ENCODE assay signal across 31 mouse cellular contexts in the genomic region with DNA sequence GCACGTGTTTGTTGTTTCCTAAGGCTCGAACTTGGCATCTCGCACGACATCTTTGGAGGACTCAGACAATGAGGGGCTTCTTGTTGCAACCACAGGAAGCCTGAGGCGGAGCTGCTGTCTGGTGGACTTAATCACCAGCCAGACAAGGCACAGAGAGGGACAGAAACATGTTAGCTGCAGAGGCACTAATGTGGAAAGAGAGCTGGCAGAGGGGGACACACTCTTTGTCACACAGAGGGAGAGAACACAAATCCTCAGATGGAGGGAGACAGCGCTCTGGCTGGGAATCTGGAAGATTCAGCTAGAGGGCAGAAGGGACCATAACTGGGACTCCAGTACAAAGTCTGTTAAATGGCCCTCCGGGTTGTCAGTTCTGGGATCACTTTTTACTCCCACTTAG.
A peak's percentile ranks its signal among the peaks of the same experiment; 100 is the strongest.
DNase-seq lines count a peak whose midpoint lies in the region; ATAC-seq and TF ChIP-seq lines count a peak whose summit lies in the region.
"Had no signal": no experiment of that assay in that cellular context is flagged by ENCODE, and none has a peak within 500 bp of the region (broad histone marks: within the 10 kb centered on the region; RNA-seq: fewer than 3 reads in every experiment).

No protein-coding gene starts in this region.

- no peaks in the 10 kb centered on the region for H3K4me1 ChIP-seq in cerebellum, adult 2 months (ENCODE audit: control insufficient read depth, insufficient read depth, low read length)
- H3K4me1 ChIP-seq in hindbrain, embryonic 10.5 days (replicated peaks), result peaks cover 8% of the 10 kb centered on the region; the same call in 1 of the 2 replicates
- H3K4me1 ChIP-seq in hindbrain, embryonic 13.5 days (replicated peaks), result peaks cover 13% of the 10 kb centered on the region
- H3K4me1 ChIP-seq in midbrain, embryonic 11.5 days (ENCODE audit: control insufficient read depth, insufficient read depth, low read length), result no peaks in the 10 kb centered on the region; the same call in 1 of the 2 replicates
- H3K4me1 ChIP-seq in midbrain, embryonic 15.5 days, result no peaks in the 10 kb centered on the region
- H3K4me1 ChIP-seq in hindbrain, embryonic 16.5 days (ENCODE audit: control insufficient read depth, insufficient read depth, low read depth, low read length), result no peaks in the 10 kb centered on the region
- H3K4me1 ChIP-seq: forebrain, embryonic 13.5 days; intestine, embryonic 15.5 days; liver, embryonic 15.5 days had no signal

- H3K4me2 ChIP-seq in hindbrain, embryonic 13.5 days, result no peak overlapping the region
- no peak overlapping the region for H3K4me2 ChIP-seq in midbrain, embryonic 11.5 days
- no peak overlapping the region for H3K4me2 ChIP-seq in midbrain, embryonic 15.5 days
- H3K4me2 ChIP-seq in hindbrain, embryonic 16.5 days (ENCODE audit: low read length), result no peak overlapping the region
- H3K4me2 ChIP-seq: forebrain, embryonic 13.5 days; heart, embryonic 13.5 days; intestine, embryonic 15.5 days; limb, embryonic 12.5 days; liver, embryonic 15.5 days; lung, embryonic 14.5 days; midbrain, embryonic 12.5 days had no signal

- H3K36me3 ChIP-seq in hindbrain, embryonic 10.5 days, result no peaks in the 10 kb centered on the region
- H3K36me3 ChIP-seq in hindbrain, embryonic 13.5 days, result no peaks in the 10 kb centered on the region
- no peaks in the 10 kb centered on the region for H3K36me3 ChIP-seq in midbrain, embryonic 11.5 days (ENCODE audit: control insufficient read depth, insufficient read depth, low read length)
- no peaks in the 10 kb centered on the region for H3K36me3 ChIP-seq in midbrain, embryonic 15.5 days (replicated peaks)
- H3K36me3 ChIP-seq in hindbrain, embryonic 16.5 days (ENCODE audit: control insufficient read depth, insufficient read depth, low read length), result no peaks in the 10 kb centered on the region
- H3K36me3 ChIP-seq: G1E; heart, embryonic 13.5 days; intestine, embryonic 15.5 days; limb, embryonic 12.5 days; liver, embryonic 15.5 days; midbrain, embryonic 12.5 days had no signal

- H3K9me3 ChIP-seq in hindbrain, embryonic 10.5 days, result no peaks in the 10 kb centered on the region
- no peaks in the 10 kb centered on the region for H3K9me3 ChIP-seq in hindbrain, embryonic 13.5 days
- H3K9me3 ChIP-seq in midbrain, embryonic 11.5 days (ENCODE audit: control insufficient read depth, low read length), result no peaks in the 10 kb centered on the region
- no peaks in the 10 kb centered on the region for H3K9me3 ChIP-seq in midbrain, embryonic 15.5 days
- no peaks in the 10 kb centered on the region for H3K9me3 ChIP-seq in hindbrain, embryonic 16.5 days (ENCODE audit: control insufficient read depth, low read length)
- H3K9me3 ChIP-seq: forebrain, embryonic 13.5 days; heart, embryonic 13.5 days; intestine, embryonic 15.5 days; limb, embryonic 12.5 days; liver, embryonic 15.5 days; midbrain, embryonic 12.5 days had no signal

- H3K4me3 ChIP-seq in cerebellum, adult 2 months (replicated peaks; ENCODE audit: insufficient read depth, low read depth, low read length), result no peak overlapping the region
- no peak overlapping the region for H3K4me3 ChIP-seq in hindbrain, embryonic 10.5 days
- no peak overlapping the region for H3K4me3 ChIP-seq in hindbrain, embryonic 13.5 days
- no peak overlapping the region for H3K4me3 ChIP-seq in midbrain, embryonic 11.5 days (ENCODE audit: low read depth, low read length)
- H3K4me3 ChIP-seq in midbrain, embryonic 15.5 days, result no peak overlapping the region
- H3K4me3 ChIP-seq in hindbrain, embryonic 16.5 days (ENCODE audit: low read length), result no peak overlapping the region
- H3K4me3 ChIP-seq: forebrain, embryonic 13.5 days; gastrocnemius, adult 2 months; heart, adult 2 months; heart, embryonic 13.5 days; intestine, embryonic 15.5 days; limb, embryonic 12.5 days; liver, embryonic 15.5 days; midbrain, embryonic 12.5 days had no signal

- TF ChIP-seq CTCF in cerebellum, adult 2 months (IDR thresholded peaks at IDR 0.05; ENCODE audit: borderline replicate concordance, insufficient read depth, low read depth, low read length), result no peak

- ATAC-seq in hindbrain, embryonic 13.5 days (ENCODE audit: low FRiP score), result no peak
- ATAC-seq in midbrain, embryonic 11.5 days (ENCODE audit: low FRiP score), result no peak
- ATAC-seq in midbrain, embryonic 15.5 days (replicated peaks), result no peak
- ATAC-seq in hindbrain, embryonic 16.5 days, result peak; percentile 35; the same call in 1 of the 2 replicates
- ATAC-seq: forebrain, embryonic 13.5 days; intestine, embryonic 15.5 days had no signal

- WGBS in cerebellum, adult 2 months, result 16% methylated on average over 7 of the region's 7 CpGs
- WGBS in hindbrain, embryonic 10.5 days, result 63% methylated on average over 7 of the region's 7 CpGs
- WGBS in hindbrain, embryonic 13.5 days, result 65% methylated on average over 7 of the region's 7 CpGs
- 65% methylated on average over 7 of the region's 7 CpGs for WGBS in midbrain, embryonic 11.5 days
- WGBS in midbrain, embryonic 15.5 days, result 63% methylated on average over 7 of the region's 7 CpGs
- 53% methylated on average over 7 of the region's 7 CpGs for WGBS in hindbrain, embryonic 16.5 days

- H3K27me3 ChIP-seq in cerebellum, adult 2 months (ENCODE audit: control insufficient read depth, insufficient read depth, low read length), result no peaks in the 10 kb centered on the region
- no peaks in the 10 kb centered on the region for H3K27me3 ChIP-seq in hindbrain, embryonic 10.5 days (ENCODE audit: insufficient read depth, poor library complexity, severe bottlenecking)
- 0 out of 2 replicates have a peak, but pooled peaks cover 6% of the 10 kb centered on the region for H3K27me3 ChIP-seq in hindbrain, embryonic 13.5 days
- H3K27me3 ChIP-seq in midbrain, embryonic 11.5 days (ENCODE audit: control insufficient read depth, insufficient read depth, low read length), result no peaks in the 10 kb centered on the region
- H3K27me3 ChIP-seq in midbrain, embryonic 15.5 days (replicated peaks), result no peaks in the 10 kb centered on the region
- H3K27me3 ChIP-seq in hindbrain, embryonic 16.5 days (replicated peaks; ENCODE audit: control insufficient read depth, insufficient read depth, low read length), result no peaks in the 10 kb centered on the region
- H3K27me3 ChIP-seq: forebrain, embryonic 13.5 days; heart, embryonic 13.5 days; intestine, embryonic 15.5 days; limb, embryonic 12.5 days; liver, embryonic 15.5 days; midbrain, embryonic 12.5 days had no signal

- H3K9ac ChIP-seq in hindbrain, embryonic 13.5 days, result no peak overlapping the region
- no peak overlapping the region for H3K9ac ChIP-seq in midbrain, embryonic 11.5 days (ENCODE audit: low read length)
- H3K9ac ChIP-seq in midbrain, embryonic 15.5 days, result no peak overlapping the region
- no peak overlapping the region for H3K9ac ChIP-seq in hindbrain, embryonic 16.5 days (ENCODE audit: low read depth, low read length)
- H3K9ac ChIP-seq: forebrain, embryonic 13.5 days; heart, embryonic 13.5 days; intestine, embryonic 15.5 days; limb, embryonic 12.5 days; liver, embryonic 15.5 days; lung, embryonic 14.5 days; midbrain, embryonic 12.5 days had no signal

- TF ChIP-seq POLR2A in cerebellum, adult 2 months (IDR thresholded peaks at IDR 0.05; ENCODE audit: borderline replicate concordance, insufficient read depth, low read length), result no peak

- no peak overlapping the region for H3K27ac ChIP-seq in cerebellum, adult 2 months (ENCODE audit: insufficient read depth, low read length)
- H3K27ac ChIP-seq in hindbrain, embryonic 10.5 days, result no peak overlapping the region
- no peak overlapping the region for H3K27ac ChIP-seq in hindbrain, embryonic 13.5 days
- H3K27ac ChIP-seq in midbrain, embryonic 11.5 days (ENCODE audit: low read depth, low read length), result no peak overlapping the region
- no peak overlapping the region for H3K27ac ChIP-seq in midbrain, embryonic 15.5 days
- no peak overlapping the region for H3K27ac ChIP-seq in hindbrain, embryonic 16.5 days (ENCODE audit: low read depth, low read length)
- H3K27ac ChIP-seq: forebrain, embryonic 13.5 days; gastrocnemius, adult 2 months; heart, adult 2 months; heart, embryonic 13.5 days; intestine, embryonic 15.5 days; limb, embryonic 12.5 days; liver, embryonic 15.5 days; midbrain, embryonic 12.5 days had no signal

- DNase-seq in cerebellum, postnatal 14 days, result peak; percentile 12 to 22
- DNase-seq in cerebellum, adult 2 months, result no peak
- DNase-seq in hindbrain, embryonic 10.5 days (ENCODE audit: low spot score), result peak; percentile 10
- peak; percentile 82 for DNase-seq in midbrain, embryonic 11.5 days (ENCODE audit: low spot score, missing footprints)
- DNase-seq in adrenal gland, adult 2 months, result no peak
- DNase-seq: adrenal gland, postnatal 10 days; cerebellum, adult 11 months; cerebellum, adult 9-11 months; embryo, embryonic 11 days; gastrocnemius, adult 2 months; gastrocnemius, postnatal 36 days; heart, adult 2 months; heart, postnatal 10 days; kidney, adult 2 months; kidney, postnatal 36 days; layer of hippocampus, postnatal 36 days; lung, embryonic 14.5 days; lung, postnatal 14 days; right cerebral cortex, adult 18-20 months; spleen, adult 18-20 months; thymus, postnatal 14 days had no signal

Comparison
In these comparisons a context has a peak if more than half of its experiments do, and no peak if none do; other contexts are left out.
1. DNase-seq: peak in cerebellum, postnatal 14 days (2 of 2), hindbrain, embryonic 10.5 days (single experiment) and midbrain, embryonic 11.5 days (single experiment); none in cerebellum, adult 2 months (0 of 2) and adrenal gland, adult 2 months (single experiment).